Mouse (Mus musculus) midbrain, postnatal 0 days (tissue): ENCODE measurements at regions not wholly inside any gene's neighbourhood (a gene's known extent, or its start where the extent isn't known, plus 50 kb on each side); places are given as distances from the start of the nearest gene placed in this dataset.
"Not testable (repeated sequence)": the region's sequence is repeated elsewhere in the genome, so short reads cannot be mapped to it uniquely, and the experiment has no call there.

ENCODE experiments used
- ATAC-seq: fragments of 200-750 bp; cut with Nextera tagmentation; 2 replicates; pipeline ENCODE4 v1.8.0; 2017; ENCODE audit warnings: moderate number of reproducible peaks, mild to moderate bottlenecking, moderate TSS enrichment, moderate library complexity; ENCODE audit not compliant: low FRiP score
- DNase-seq: peaks from one replicate; pipeline ENCODE4 v3.0.0-alpha.2; 2015; ENCODE audit warnings: low spot score
- H3K27ac ChIP-seq: fragments of 300-500 bp; sonication (generic); 2 replicates; pipeline ENCODE4 v1.5.1; 2014; ENCODE audit warnings: low read depth, mild to moderate bottlenecking, low read length, mixed read lengths
- H3K27me3 ChIP-seq: fragments of 300-500 bp; sonication (generic); 2 replicates; pipeline ENCODE4 v1.6.1; 2014; ENCODE audit warnings: low read length, control low read depth, mixed read lengths; ENCODE audit not compliant: insufficient read depth
- H3K36me3 ChIP-seq: fragments of 300-500 bp; sonication (generic); 2 replicates; pipeline ENCODE4 v1.6.1; 2014; ENCODE audit warnings: low read length, control low read depth, mixed read lengths; ENCODE audit not compliant: insufficient read depth
- H3K4me1 ChIP-seq: fragments of 300-500 bp; sonication (generic); 2 replicates; pipeline ENCODE4 v1.6.1; 2014; ENCODE audit warnings: mild to moderate bottlenecking, control low read depth, antibody characterized with exemption, low read length, mixed read lengths; ENCODE audit not compliant: insufficient read depth
- H3K4me2 ChIP-seq: fragments of 300-500 bp; sonication (generic); 2 replicates; pipeline ENCODE4 v1.6.1; 2014; ENCODE audit warnings: low read depth, mild to moderate bottlenecking, low read length, mixed read lengths; ENCODE audit not compliant: poor library complexity, severe bottlenecking
- H3K4me3 ChIP-seq: fragments of 300-500 bp; sonication (generic); 2 replicates; pipeline ENCODE4 v1.5.1; 2014; ENCODE audit warnings: low read depth, mild to moderate bottlenecking, low read length, moderate library complexity
- H3K9ac ChIP-seq: fragments of 300-500 bp; sonication (generic); replicated peaks from 2 replicates; pipeline ENCODE4 v1.6.1; 2014; ENCODE audit warnings: mild to moderate bottlenecking, low read length, moderate library complexity, mixed read lengths; ENCODE audit not compliant: poor library complexity, severe bottlenecking
- H3K9me3 ChIP-seq: fragments of 300-500 bp; sonication (generic); 2 replicates; pipeline ENCODE4 v1.6.1; 2016; ENCODE audit warnings: low read length, control low read depth
- CTCF ChIP-seq: IDR thresholded peaks from 2 replicates; pipeline ENCODE4 v1.5.1; 2016; ENCODE audit warnings: antibody characterized with exemption, mild to moderate bottlenecking
- WGBS: fragments of 180-500 bp; shearing (Covaris S2); extraction: QIAGEN DNeasy Blood & Tissue Kit; methylation state at CpG from one replicate; pipeline ENCODE4 v1.1.7; 2014; 5-methylcytosine and 5-hydroxymethylcytosine counted together

- no peak for TF ChIP-seq CTCF
- peak; percentile 2 for DNase-seq
- Histone ChIP-seq H3K4me2 (no peak overlapping the region), H3K4me3 (no peak overlapping the region), H3K27ac (no peak overlapping the region), H3K9me3 (no peaks in the 10 kb centered on the region), H3K9ac (no peak overlapping the region), H3K4me1 (no peaks in the 10 kb centered on the region), H3K27me3 (no peaks in the 10 kb centered on the region), H3K36me3 (no peaks in the 10 kb centered on the region)
- 49% methylated on average over 5 of the region's 5 CpGs for WGBS
- ATAC-seq: no peak
Measured at GRCm38 (mm10) chr2:114407408-114407807, 206.1 kb upstream of the Zfp770 start.

DNA sequence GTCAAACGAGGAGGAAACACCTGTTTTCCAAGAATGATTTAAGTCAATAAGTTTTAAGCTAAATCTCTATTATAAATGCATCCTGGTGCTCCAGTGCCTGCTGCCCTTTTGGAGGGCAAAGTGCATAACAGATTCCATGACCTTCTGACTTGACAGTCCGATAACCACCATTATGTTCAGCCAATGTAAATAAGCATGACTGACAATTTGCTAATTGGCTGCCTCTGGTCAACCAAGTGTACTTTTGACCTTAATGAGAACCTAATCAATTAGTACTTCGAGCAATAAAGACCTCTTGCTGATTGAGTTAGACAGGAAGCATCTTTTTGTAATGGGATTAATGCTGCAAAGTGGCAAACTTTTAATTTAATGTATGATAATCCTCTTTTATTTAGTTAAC, 183.3 kb upstream of the Zfp770 start:
- no peak for TF ChIP-seq CTCF
- Histone ChIP-seq H3K9me3 (no peaks in the 10 kb centered on the region), H3K4me2 (no peak overlapping the region), H3K36me3 (no peaks in the 10 kb centered on the region), H3K27me3 (no peaks in the 10 kb centered on the region), H3K27ac (no peak overlapping the region), H3K4me3 (no peak overlapping the region), H3K9ac (no peak overlapping the region), H3K4me1 (no peaks in the 10 kb centered on the region)
- no peak for DNase-seq
- 16% methylated on average over 3 of the region's 3 CpGs for WGBS
- ATAC-seq: no peak

GRCm38 (mm10) chr2:114378844-114379533, 177.7 kb upstream of the Zfp770 start:
- no peak overlapping the region for H3K9ac ChIP-seq
- TF ChIP-seq CTCF: no peak
- H3K27me3 ChIP-seq: no peaks in the 10 kb centered on the region
- no peak for DNase-seq
- H3K4me1 ChIP-seq: no peaks in the 10 kb centered on the region
- WGBS: 84% methylated on average over 1 of the region's 1 CpGs
- no peak overlapping the region for H3K4me2 ChIP-seq
- H3K9me3 ChIP-seq: no peaks in the 10 kb centered on the region
- H3K27ac ChIP-seq: no peak overlapping the region
- no peak overlapping the region for H3K4me3 ChIP-seq
- H3K36me3 ChIP-seq: no peaks in the 10 kb centered on the region
- no peak for ATAC-seq

DNA sequence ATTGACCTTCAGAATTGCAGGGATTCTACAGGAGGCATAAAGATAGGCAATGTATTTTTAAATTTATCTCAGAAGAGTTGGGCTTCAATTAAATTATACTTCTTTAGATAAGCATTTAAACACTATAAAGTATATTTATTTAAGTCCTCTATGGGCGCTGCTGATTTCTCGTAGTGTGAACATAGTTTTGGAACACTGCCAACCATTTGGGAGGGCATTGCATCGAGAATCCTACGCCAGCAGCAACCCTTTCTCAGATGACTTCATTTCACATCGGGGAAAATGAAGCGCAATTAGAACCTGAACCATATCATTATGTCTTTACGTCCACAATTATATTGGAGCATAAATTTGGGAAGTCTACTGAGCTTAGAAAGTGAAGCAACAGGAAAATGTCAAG, 172.2 kb upstream of the Zfp770 start:
- TF ChIP-seq CTCF: no peak
- no peaks in the 10 kb centered on the region for H3K27me3 ChIP-seq
- WGBS: 70% methylated on average over 7 of the region's 7 CpGs
- no peak overlapping the region for H3K9ac ChIP-seq
- no peaks in the 10 kb centered on the region for H3K9me3 ChIP-seq
- no peak overlapping the region for H3K4me2 ChIP-seq
- H3K27ac ChIP-seq: no peak overlapping the region
- peak; percentile 21 for DNase-seq
- H3K4me1 ChIP-seq: no peaks in the 10 kb centered on the region
- no peak overlapping the region for H3K4me3 ChIP-seq
- no peak for ATAC-seq
- no peaks in the 10 kb centered on the region for H3K36me3 ChIP-seq

DNA sequence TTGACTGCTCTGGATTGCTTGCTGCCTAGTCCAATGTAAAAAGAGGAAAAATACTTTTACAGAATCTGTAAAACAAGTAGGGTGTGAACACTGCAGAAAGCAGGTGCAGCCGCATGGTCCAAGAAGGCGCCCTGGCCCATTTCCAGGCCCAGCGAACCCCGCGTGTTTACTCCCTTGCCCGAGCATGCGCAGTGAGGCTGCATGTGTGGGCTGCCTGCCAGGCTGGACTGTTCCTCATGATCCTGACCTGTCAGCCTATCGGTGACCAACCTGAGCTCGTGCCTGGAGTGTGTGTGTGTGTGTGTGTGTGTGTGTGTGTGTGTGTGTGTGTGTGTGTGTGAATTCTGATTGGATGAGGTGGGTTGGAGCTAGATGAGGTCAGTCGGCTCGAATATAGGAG, 152.6 kb upstream of the Zfp770 start:
- H3K9me3 ChIP-seq, H3K9ac ChIP-seq, H3K36me3 ChIP-seq, H3K27me3 ChIP-seq, H3K4me3 ChIP-seq, H3K27ac ChIP-seq, H3K4me1 ChIP-seq, H3K4me2 ChIP-seq, ATAC-seq: not testable (repeated sequence)
- peak; percentile 28 for DNase-seq
- 89% methylated on average over 11 of the region's 11 CpGs for WGBS

- H3K27ac ChIP-seq: peak overlapping the region; percentile 38; the same call in 1 of the 2 replicates
- no peak for TF ChIP-seq CTCF
- ATAC-seq (no peak), DNase-seq (peak; percentile 8)
- no peak overlapping the region for H3K4me3 ChIP-seq
- H3K9me3 ChIP-seq: no peaks in the 10 kb centered on the region
- WGBS: 65% methylated on average over 9 of the region's 9 CpGs
- no peak overlapping the region for H3K9ac ChIP-seq
- no peak overlapping the region for H3K4me2 ChIP-seq
- no peaks in the 10 kb centered on the region for H3K36me3 ChIP-seq
- H3K4me1 ChIP-seq: no peaks in the 10 kb centered on the region
- no peaks in the 10 kb centered on the region for H3K27me3 ChIP-seq
Measured at GRCm38 (mm10) chr2:114340578-114341293, 139.5 kb upstream of the Zfp770 start.
